Mouse (Mus musculus) testis, adult 10 weeks (tissue): ENCODE results near the gene Slc29a2. TPM values are rescaled to one million over a fixed set of nuclear protein-coding genes. Genes with fewer than 3 reads are reported as not detected.

Experiments
- polyA plus RNA-seq: library from polyadenylated mRNA; stranded (reverse); fragments of 350-450 nt; fragmentation: Illumina TruSeq; extraction: RNeasy Lipid Tissue Mini Kit (QIAGEN cat#74804); gene quantifications from one replicate; pipeline ENCODE4 v1.2.3, GENCODE M21; 2014; ENCODE audit warnings: low read depth, low replicate concordance

Gene Slc29a2
- not detected for polyA plus RNA-seq

GRCm38 (mm10) chr19:5023621-5024479 is at the start of gene Slc29a2:
Gene Slc29a2, plus strand, starts transcription at chr19:5023860.

GRCm38 (mm10) chr19:4990256-4990625 is 33.4 kb upstream of the Slc29a2 start, which contains the start of gene Npas4:
Gene Npas4, minus strand, starts transcription at chr19:4990316.

GRCm38 (mm10) chr19:5038709-5039156 is 15.1 kb downstream of the Slc29a2 start, which contains the start of the genes B4gat1 and AC124502.3:
Gene B4gat1, plus strand, starts transcription at chr19:5038826.
Gene AC124502.3, plus strand, starts transcription at chr19:5038891.

GRCm38 (mm10) chr19:5040862-5041523 is 17.3 kb downstream of the Slc29a2 start, which contains the start of gene Brms1:
Gene Brms1, plus strand, starts transcription at chr19:5041354.

GRCm38 (mm10) chr19:5050047-5050905 is 26.6 kb downstream of the Slc29a2 start, which contains the start of gene Rin1:
Gene Rin1, plus strand, starts transcription at chr19:5050481.

GRCm38 (mm10) chr19:5067867-5068569 is 44.4 kb downstream of the Slc29a2 start, which contains the start of gene Cd248:
Gene Cd248, plus strand, starts transcription at chr19:5068078.

Other genes starting within 250 kb of the Slc29a2 start
- gene Rbm4, start 230.0 kb upstream of the Slc29a2 start, polyA plus RNA-seq = 11.1 TPM
- 4.2 TPM for gene Gm21992, start 212.2 kb upstream of the Slc29a2 start, polyA plus RNA-seq
- gene Rbm14, start 212.2 kb upstream of the Slc29a2 start, polyA plus RNA-seq = 7.7 TPM
- gene Ccs, start 184.5 kb upstream of the Slc29a2 start, polyA plus RNA-seq = 1.5 TPM
- 31.7 TPM for gene Ccdc87, start 184.5 kb upstream of the Slc29a2 start, polyA plus RNA-seq
- gene Ctsf, start 168.7 kb upstream of the Slc29a2 start, polyA plus RNA-seq = 10.1 TPM
- gene Actn3, start 146.0 kb upstream of the Slc29a2 start, polyA plus RNA-seq = 0.50 TPM
- 6.2 TPM for gene Zdhhc24, start 145.2 kb upstream of the Slc29a2 start, polyA plus RNA-seq
- 10.4 TPM for gene Bbs1, start 117.2 kb upstream of the Slc29a2 start, polyA plus RNA-seq
- 3.0 TPM for gene Dpp3, start 95.6 kb upstream of the Slc29a2 start, polyA plus RNA-seq
- 0.28 TPM for gene Peli3, start 80.7 kb upstream of the Slc29a2 start, polyA plus RNA-seq
- 36.5 TPM for gene Mrpl11, start 61.7 kb upstream of the Slc29a2 start, polyA plus RNA-seq
- gene Npas4, start 33.5 kb upstream of the Slc29a2 start, polyA plus RNA-seq = 0.14 TPM
- gene B4gat1, start 15.0 kb downstream of the Slc29a2 start, polyA plus RNA-seq = 1.8 TPM
- gene AC124502.3, start 15.0 kb downstream of the Slc29a2 start, polyA plus RNA-seq = 1.3 TPM
- 8.2 TPM for gene Brms1, start 17.5 kb downstream of the Slc29a2 start, polyA plus RNA-seq
- gene Rin1, start 26.6 kb downstream of the Slc29a2 start, polyA plus RNA-seq = 1.6 TPM
- gene Cd248, start 44.2 kb downstream of the Slc29a2 start, polyA plus RNA-seq = 0.10 TPM
- gene Tmem151a, start 61.7 kb downstream of the Slc29a2 start, polyA plus RNA-seq = 4.4 TPM
- gene Yif1a, start 64.7 kb downstream of the Slc29a2 start, polyA plus RNA-seq = 24.1 TPM
- gene Cnih2, start 74.7 kb downstream of the Slc29a2 start, polyA plus RNA-seq = 1.4 TPM
- gene Rab1b, start 83.2 kb downstream of the Slc29a2 start, polyA plus RNA-seq = 4.9 TPM
- 6.3 TPM for gene Klc2, start 94.7 kb downstream of the Slc29a2 start, polyA plus RNA-seq
- 44.3 TPM for gene Pacs1, start 249.3 kb downstream of the Slc29a2 start, polyA plus RNA-seq